Mouse (Mus musculus): Measurements from ENCODE around the gene Kcnn1. TPM values are rescaled to one million over a fixed set of nuclear protein-coding genes. Genes with fewer than 3 reads are reported as not detected.

Gene Kcnn1
- 0.72 and 1.5 TPM in 2 replicates for polyA plus RNA-seq (2012; rRNA removed)

DNA sequence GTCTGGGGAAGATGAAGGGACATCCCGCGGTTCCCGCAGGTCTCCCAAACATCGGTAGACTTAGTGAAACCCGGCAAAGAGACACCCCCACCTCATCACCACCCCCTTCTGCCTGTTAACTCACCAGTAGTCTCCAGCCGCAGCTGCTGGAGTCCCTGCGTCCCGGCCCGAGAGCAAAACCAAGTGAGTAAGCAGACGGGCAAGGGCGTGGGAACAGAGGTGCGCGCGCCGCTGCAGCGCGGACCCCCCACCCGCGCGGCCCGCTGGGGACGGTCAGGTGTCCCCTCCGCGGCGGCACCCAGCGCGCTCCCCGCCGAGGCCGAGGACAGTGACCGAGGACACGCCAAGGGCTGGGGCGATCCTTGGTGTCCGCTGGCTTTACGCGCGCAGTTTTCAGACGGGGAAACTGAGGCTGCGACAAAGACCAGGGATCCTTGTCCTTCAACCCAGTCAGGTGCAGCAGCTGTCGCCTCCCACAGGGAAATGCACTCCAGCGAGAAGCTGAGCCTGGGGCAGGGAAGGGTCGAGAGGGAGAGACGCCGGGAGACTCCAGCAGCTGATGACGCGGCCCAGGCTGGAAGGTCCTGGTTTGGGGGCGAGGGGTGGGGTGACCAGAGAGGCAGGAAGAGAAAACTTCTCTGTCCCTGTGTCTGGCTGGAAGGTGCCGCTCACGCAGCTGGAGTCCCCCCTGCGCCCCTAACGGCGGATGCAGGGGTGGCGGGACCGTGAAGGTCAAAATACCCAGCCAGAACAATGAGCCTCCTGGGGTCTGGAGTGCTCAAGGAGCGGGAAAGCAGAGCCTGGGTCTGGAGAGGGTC, at the start of gene Kcnn1:
Gene Kcnn1 (minus strand): TSS at position 435 of the 818 bp plus-strand sequence.
- peaks cover 36% of the 10 kb centered on the region for H3K4me1 ChIP-seq (ENCODE audit: control insufficient read depth, insufficient read depth, low read length)
- no peaks in the 10 kb centered on the region for H3K36me3 ChIP-seq (ENCODE audit: control insufficient read depth, insufficient read depth, low read length)
- TF ChIP-seq CTCF (IDR thresholded peaks at IDR 0.05; ENCODE audit: control insufficient read depth, insufficient read depth, insufficient replicate concordance, low read depth, low read length) (no peak), POLR2A (IDR thresholded peaks at IDR 0.05; ENCODE audit: control insufficient read depth, low read depth, low read length) (no peak)
- no peak within 1 kb of the TSS for H3K27ac ChIP-seq (ENCODE audit: control insufficient read depth, insufficient read depth, low read depth, low read length)
- H3K27me3 ChIP-seq (ENCODE audit: control insufficient read depth, insufficient read depth, low read length): peaks cover 2% of the 10 kb centered on the region
- H3K4me3 ChIP-seq (ENCODE audit: control insufficient read depth, low read depth, low read length): peak within 1 kb of the TSS; percentile 59

DNA sequence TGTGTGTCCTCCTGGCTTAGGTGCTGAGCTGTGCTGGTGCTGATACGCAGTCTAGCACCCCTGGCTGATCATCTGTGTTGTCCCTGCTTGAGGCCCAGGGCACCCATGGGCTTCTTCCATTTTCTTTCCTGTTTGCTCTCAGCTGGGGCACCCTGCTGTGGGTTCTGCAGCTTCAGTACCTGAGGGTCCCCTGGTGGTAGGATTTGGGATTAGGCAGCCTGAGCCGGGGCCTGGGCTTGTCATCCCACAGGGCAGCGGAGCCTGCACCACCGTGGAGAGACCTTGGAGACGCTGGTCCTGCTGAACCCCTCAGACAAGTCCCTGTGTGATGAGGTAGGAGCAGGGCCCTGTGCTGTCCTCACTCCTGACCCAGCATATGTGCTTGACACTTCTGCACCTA, 48.5 kb upstream of the Kcnn1 start:
- Histone ChIP-seq H3K4me1 (ENCODE audit: control insufficient read depth, insufficient read depth, low read length) (peaks cover 3% of the 10 kb centered on the region; the same call in 1 of the 2 replicates), H3K27ac (ENCODE audit: control insufficient read depth, insufficient read depth, low read depth, low read length) (no peak overlapping the region), H3K4me3 (ENCODE audit: control insufficient read depth, low read depth, low read length) (no peak overlapping the region), H3K27me3 (ENCODE audit: control insufficient read depth, insufficient read depth, low read length) (no peaks in the 10 kb centered on the region), H3K36me3 (ENCODE audit: control insufficient read depth, insufficient read depth, low read length) (no peaks in the 10 kb centered on the region; the same call in 1 of the 2 replicates)
- TF ChIP-seq POLR2A (IDR thresholded peaks at IDR 0.05; ENCODE audit: control insufficient read depth, low read depth, low read length): no peak
- TF ChIP-seq CTCF (IDR thresholded peaks at IDR 0.05; ENCODE audit: control insufficient read depth, insufficient read depth, insufficient replicate concordance, low read depth, low read length): no peak

DNA sequence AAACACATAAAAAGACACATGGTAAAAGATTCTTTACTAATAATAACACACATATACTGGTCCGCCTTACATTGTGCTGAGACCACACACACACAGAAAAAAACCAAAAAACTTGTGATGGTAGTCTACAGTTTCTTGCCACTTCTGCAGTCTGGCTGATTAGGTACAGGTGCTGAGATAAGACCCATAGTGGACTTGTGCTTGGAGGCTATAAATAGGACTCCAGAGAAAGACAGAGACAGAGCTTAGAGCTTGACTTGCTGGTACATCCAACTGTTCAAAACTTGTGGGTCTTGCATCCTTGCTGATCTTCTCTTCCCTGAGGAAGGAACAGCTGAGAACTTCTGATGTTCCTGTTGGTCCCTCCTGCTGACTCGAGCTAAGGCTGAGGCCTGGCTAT, 44.5 kb upstream of the Kcnn1 start:
- Histone ChIP-seq H3K36me3 (ENCODE audit: control insufficient read depth, insufficient read depth, low read length) (no peaks in the 10 kb centered on the region), H3K4me1 (ENCODE audit: control insufficient read depth, insufficient read depth, low read length) (peaks cover 6% of the 10 kb centered on the region), H3K27me3 (ENCODE audit: control insufficient read depth, insufficient read depth, low read length) (no peaks in the 10 kb centered on the region), H3K27ac (ENCODE audit: control insufficient read depth, insufficient read depth, low read depth, low read length) (no peak overlapping the region), H3K4me3 (ENCODE audit: control insufficient read depth, low read depth, low read length) (no peak overlapping the region)
- TF ChIP-seq POLR2A (IDR thresholded peaks at IDR 0.05; ENCODE audit: control insufficient read depth, low read depth, low read length) (no peak), CTCF (IDR thresholded peaks at IDR 0.05; ENCODE audit: control insufficient read depth, insufficient read depth, insufficient replicate concordance, low read depth, low read length) (no peak)

DNA sequence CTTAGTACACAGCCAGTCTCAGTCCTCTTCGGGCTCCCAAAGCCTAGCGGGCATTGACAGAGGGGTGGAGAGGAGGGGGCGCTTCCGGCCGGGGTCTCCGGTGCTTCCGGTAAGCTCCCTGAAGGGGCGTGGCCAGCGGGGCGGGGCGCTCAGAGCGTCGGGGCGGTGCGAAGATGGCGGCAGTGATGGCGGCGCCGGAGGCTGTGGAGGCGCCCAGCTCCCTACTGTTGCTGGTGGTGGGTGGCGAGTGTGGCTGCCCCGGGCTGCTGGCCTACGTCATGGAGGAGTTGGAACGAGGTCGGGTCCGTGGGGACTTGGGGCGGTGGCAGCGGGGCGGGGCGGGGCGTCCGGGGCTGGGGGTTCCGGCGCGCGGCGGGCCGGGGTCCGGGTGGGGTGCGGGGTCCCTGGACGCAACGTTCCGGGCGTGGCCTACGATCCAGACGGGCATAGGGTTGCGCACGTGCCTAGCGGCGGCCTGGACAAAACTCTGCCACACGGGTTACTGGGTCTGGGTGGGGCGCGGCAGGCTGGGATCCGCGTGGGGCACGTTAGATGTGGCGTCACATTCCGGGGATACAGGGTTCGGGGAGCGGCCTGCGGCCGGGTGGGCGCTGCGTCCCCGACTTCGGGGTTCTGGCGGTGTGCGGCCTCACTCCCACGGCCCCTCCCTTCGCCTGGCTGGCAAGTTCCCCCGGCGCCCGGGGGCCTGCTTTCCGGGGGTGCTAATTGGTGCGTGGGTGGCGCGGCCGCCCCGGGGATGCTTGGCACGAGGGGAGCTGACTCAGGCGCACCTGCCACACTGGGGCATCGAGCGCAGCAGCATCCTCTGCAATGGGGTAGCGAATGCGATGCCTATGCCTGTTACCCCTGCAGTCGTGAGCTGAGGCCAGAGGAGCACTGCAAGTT, 43.0 kb upstream of the Kcnn1 start, which contains the start of gene Map1s:
Gene Map1s (plus strand): TSS at position 102 of the 906 bp plus-strand sequence.
- Histone ChIP-seq H3K27me3 (ENCODE audit: control insufficient read depth, insufficient read depth, low read length) (no peaks in the 10 kb centered on the region), H3K4me3 (ENCODE audit: control insufficient read depth, low read depth, low read length) (peak within 1 kb of the TSS; percentile 92), H3K4me1 (ENCODE audit: control insufficient read depth, insufficient read depth, low read length) (peaks cover 6% of the 10 kb centered on the region), H3K27ac (ENCODE audit: control insufficient read depth, insufficient read depth, low read depth, low read length) (peak within 1 kb of the TSS; percentile 77), H3K36me3 (ENCODE audit: control insufficient read depth, insufficient read depth, low read length) (no peaks in the 10 kb centered on the region)
- TF ChIP-seq POLR2A (IDR thresholded peaks at IDR 0.05; ENCODE audit: control insufficient read depth, low read depth, low read length): peak; percentile 65
- TF ChIP-seq CTCF (IDR thresholded peaks at IDR 0.05; ENCODE audit: control insufficient read depth, insufficient read depth, insufficient replicate concordance, low read depth, low read length): no peak

DNA sequence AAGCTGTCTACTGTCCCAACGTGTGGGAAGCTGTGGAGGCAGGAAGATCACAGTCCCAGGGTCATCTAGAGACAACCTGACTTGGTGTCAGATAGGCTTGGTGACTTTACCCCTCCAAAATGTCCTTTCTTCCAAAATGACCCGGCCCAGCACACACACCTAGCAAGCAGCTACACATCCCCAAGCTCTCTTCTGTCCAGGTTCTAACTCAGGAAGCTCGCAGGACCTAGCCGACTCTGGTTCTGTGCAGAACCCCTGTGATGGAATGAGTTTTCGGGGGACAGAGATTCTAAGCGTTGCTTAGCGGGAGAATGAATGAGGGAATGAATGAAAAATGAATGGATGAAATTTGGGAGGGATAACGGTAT, 42.4 kb upstream of the Kcnn1 start:
- Histone ChIP-seq H3K36me3 (ENCODE audit: control insufficient read depth, insufficient read depth, low read length) (no peaks in the 10 kb centered on the region), H3K27me3 (ENCODE audit: control insufficient read depth, insufficient read depth, low read length) (no peaks in the 10 kb centered on the region), H3K4me1 (ENCODE audit: control insufficient read depth, insufficient read depth, low read length) (peaks cover 6% of the 10 kb centered on the region), H3K4me3 (ENCODE audit: control insufficient read depth, low read depth, low read length) (peak overlapping the region; percentile 92), H3K27ac (ENCODE audit: control insufficient read depth, insufficient read depth, low read depth, low read length) (peak overlapping the region; percentile 23; the same call in 1 of the 2 replicates)
- TF ChIP-seq CTCF (IDR thresholded peaks at IDR 0.05; ENCODE audit: control insufficient read depth, insufficient read depth, insufficient replicate concordance, low read depth, low read length): no peak
- no peak for TF ChIP-seq POLR2A (IDR thresholded peaks at IDR 0.05; ENCODE audit: control insufficient read depth, low read depth, low read length)

DNA sequence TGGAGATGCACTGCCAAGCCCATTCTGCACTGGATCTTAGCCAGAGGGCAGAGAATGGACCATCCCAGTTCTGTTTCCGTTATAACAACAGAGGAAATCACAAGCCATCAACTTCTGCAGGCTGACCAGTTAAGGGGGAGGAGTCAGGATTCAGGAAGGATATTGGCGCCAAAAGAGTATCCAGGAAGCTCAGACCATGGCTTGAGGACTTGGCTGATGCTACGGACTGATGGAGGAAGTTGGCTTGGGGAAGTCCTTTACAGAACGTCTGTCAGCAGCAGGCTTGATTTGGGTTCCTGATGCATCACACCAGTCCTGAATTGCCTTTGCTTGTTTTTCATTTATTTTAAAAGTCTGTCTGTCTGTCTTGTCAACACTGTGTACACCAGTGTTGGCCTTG, 41.5 kb upstream of the Kcnn1 start:
- Histone ChIP-seq H3K4me1 (ENCODE audit: control insufficient read depth, insufficient read depth, low read length) (peaks cover 6% of the 10 kb centered on the region), H3K4me3 (ENCODE audit: control insufficient read depth, low read depth, low read length) (no peak overlapping the region), H3K27me3 (ENCODE audit: control insufficient read depth, insufficient read depth, low read length) (no peaks in the 10 kb centered on the region), H3K27ac (ENCODE audit: control insufficient read depth, insufficient read depth, low read depth, low read length) (no peak overlapping the region), H3K36me3 (ENCODE audit: control insufficient read depth, insufficient read depth, low read length) (no peaks in the 10 kb centered on the region)
- TF ChIP-seq CTCF (IDR thresholded peaks at IDR 0.05; ENCODE audit: control insufficient read depth, insufficient read depth, insufficient replicate concordance, low read depth, low read length) (no peak), POLR2A (IDR thresholded peaks at IDR 0.05; ENCODE audit: control insufficient read depth, low read depth, low read length) (no peak)

DNA sequence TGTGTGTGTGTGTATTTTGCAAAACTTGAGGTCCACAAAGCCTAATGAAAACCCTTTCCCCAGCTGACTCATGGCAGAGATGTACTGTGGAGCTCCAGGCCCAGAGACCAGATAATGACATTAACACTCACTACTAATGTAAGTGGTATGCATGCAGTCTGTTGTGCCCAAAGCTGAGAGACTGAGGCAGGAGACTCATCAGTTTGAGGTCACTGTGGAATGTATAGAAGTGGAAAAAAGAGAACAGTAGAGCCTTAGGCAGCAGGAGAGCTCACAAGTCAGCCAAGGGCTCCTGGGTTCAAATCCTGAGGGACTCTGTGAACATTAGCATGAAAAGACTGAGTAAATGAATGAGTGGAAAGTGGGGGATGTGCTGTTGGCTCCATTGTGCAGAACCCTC, 40.5 kb upstream of the Kcnn1 start:
- Histone ChIP-seq H3K4me3 (ENCODE audit: control insufficient read depth, low read depth, low read length) (no peak overlapping the region), H3K27me3 (ENCODE audit: control insufficient read depth, insufficient read depth, low read length) (no peaks in the 10 kb centered on the region), H3K36me3 (ENCODE audit: control insufficient read depth, insufficient read depth, low read length) (no peaks in the 10 kb centered on the region), H3K27ac (ENCODE audit: control insufficient read depth, insufficient read depth, low read depth, low read length) (no peak overlapping the region), H3K4me1 (ENCODE audit: control insufficient read depth, insufficient read depth, low read length) (peaks cover 6% of the 10 kb centered on the region)
- TF ChIP-seq POLR2A (IDR thresholded peaks at IDR 0.05; ENCODE audit: control insufficient read depth, low read depth, low read length): no peak
- TF ChIP-seq CTCF (IDR thresholded peaks at IDR 0.05; ENCODE audit: control insufficient read depth, insufficient read depth, insufficient replicate concordance, low read depth, low read length): no peak
